Mouse (Mus musculus): ENCODE results near the gene Rnf8. TPM values are rescaled to one million over a fixed set of nuclear protein-coding genes. Genes with fewer than 3 reads are reported as not detected.

Gene Rnf8
- polyA plus RNA-seq, 1 experiment from 2014 or later, result 22.3 TPM

DNA sequence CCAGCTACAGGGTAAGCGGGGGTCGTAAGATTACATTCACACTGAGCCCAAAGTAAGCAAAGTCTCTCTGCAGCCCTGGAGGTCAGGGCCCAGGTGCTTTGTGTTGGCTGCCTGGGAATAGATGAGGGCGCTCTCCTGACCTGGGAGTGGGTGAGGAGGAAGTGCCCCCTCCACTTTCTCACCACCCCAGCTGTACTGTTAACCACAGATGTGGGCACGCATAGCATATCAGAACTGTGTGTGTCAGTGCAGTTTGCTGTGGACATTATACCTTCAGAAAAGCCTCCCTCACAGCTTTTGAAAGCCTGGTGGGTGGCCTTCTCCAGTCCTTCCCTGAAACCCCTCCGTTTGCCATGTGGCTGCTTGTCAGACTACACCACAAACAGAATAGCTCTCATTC is 30.3 kb upstream of the Rnf8 start:
- Histone ChIP-seq H3K4me1 (ENCODE audit: insufficient read depth) (no peaks in the 10 kb centered on the region), H3K9me3 (ENCODE audit: low read length) (no peaks in the 10 kb centered on the region), H3K4me2 (ENCODE audit: low read depth, low read length) (no peak overlapping the region), H3K4me3 (ENCODE audit: low read depth, low read length) (no peak overlapping the region), H3K27ac (ENCODE audit: low read depth) (no peak overlapping the region), H3K36me3 (replicated peaks; ENCODE audit: insufficient read depth, low read length) (peaks cover 7% of the 10 kb centered on the region), H3K27me3 (ENCODE audit: insufficient read depth, low read length) (no peaks in the 10 kb centered on the region), H3K9ac (replicated peaks) (no peak overlapping the region)
- DNase-seq, result no peak
- TF ChIP-seq CTCF (IDR thresholded peaks at IDR 0.05; ENCODE audit: low read depth), result no peak
- TF ChIP-seq EP300 (IDR thresholded peaks at IDR 0.05; ENCODE audit: low read depth), result no peak
- ATAC-seq, result no peak
- 40% methylated on average over 5 of the region's 5 CpGs for WGBS (ENCODE audit: insufficient replicate concordance)

DNA sequence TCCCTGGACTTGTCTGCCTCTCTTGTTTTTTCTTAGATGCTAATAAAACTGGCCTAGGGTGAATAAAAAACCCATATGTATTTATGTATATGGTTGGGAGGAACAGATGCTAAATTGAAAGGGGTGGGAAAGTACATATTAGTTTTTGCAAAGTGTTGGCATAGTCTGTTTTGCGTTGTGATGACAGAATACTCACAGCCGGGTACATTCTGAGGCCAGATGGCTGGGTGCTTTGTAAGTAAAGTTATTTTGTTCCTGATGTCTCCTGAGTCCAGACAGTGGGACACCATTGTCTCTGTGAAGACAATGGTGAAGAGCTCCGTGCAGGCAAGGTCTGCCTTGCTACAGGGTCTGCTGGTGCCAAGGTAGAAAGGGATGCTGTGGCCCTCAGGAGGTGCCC is 29.9 kb upstream of the Rnf8 start:
- H3K4me3 ChIP-seq (ENCODE audit: low read depth, low read length), result no peak overlapping the region
- H3K9me3 ChIP-seq (ENCODE audit: low read length), result no peaks in the 10 kb centered on the region
- WGBS (ENCODE audit: insufficient replicate concordance), result 77% methylated on average over 3 of the region's 3 CpGs
- H3K27me3 ChIP-seq (ENCODE audit: insufficient read depth, low read length), result no peaks in the 10 kb centered on the region
- DNase-seq (no peak), ATAC-seq (no peak)
- TF ChIP-seq CTCF (IDR thresholded peaks at IDR 0.05; ENCODE audit: low read depth) (no peak), EP300 (IDR thresholded peaks at IDR 0.05; ENCODE audit: low read depth) (no peak)
- no peaks in the 10 kb centered on the region for H3K4me1 ChIP-seq (ENCODE audit: insufficient read depth)
- no peak overlapping the region for H3K4me2 ChIP-seq (ENCODE audit: low read depth, low read length)
- H3K36me3 ChIP-seq (replicated peaks; ENCODE audit: insufficient read depth, low read length), result peaks cover 4% of the 10 kb centered on the region
- no peak overlapping the region for H3K9ac ChIP-seq (replicated peaks)
- no peak overlapping the region for H3K27ac ChIP-seq (ENCODE audit: low read depth)

DNA sequence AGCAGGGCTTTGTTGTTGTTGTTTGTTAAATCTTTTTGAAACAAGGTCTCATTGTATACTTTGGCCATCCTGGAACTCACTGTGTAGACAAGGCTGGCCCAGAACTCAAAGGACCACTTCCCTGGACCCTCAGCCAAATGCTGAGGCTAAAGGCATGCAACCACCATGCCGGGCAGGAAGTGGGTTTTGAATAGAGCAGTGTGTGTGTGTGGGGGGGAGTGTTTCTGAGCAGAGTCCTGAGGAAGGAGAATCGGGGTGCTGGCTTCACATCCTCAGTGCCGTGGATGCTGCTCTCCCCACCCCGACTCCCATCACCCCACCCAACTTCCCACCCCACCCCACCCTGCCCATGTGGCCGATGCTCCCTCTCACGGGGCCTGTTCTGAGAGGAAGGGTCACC is 29.1 kb upstream of the Rnf8 start:
- Histone ChIP-seq H3K9me3 (ENCODE audit: low read length) (no peaks in the 10 kb centered on the region), H3K27ac (ENCODE audit: low read depth) (no peak overlapping the region), H3K9ac (replicated peaks) (no peak overlapping the region), H3K27me3 (ENCODE audit: insufficient read depth, low read length) (no peaks in the 10 kb centered on the region), H3K4me1 (ENCODE audit: insufficient read depth) (no peaks in the 10 kb centered on the region), H3K4me2 (ENCODE audit: low read depth, low read length) (no peak overlapping the region), H3K36me3 (replicated peaks; ENCODE audit: insufficient read depth, low read length) (peaks cover 3% of the 10 kb centered on the region), H3K4me3 (ENCODE audit: low read depth, low read length) (no peak overlapping the region)
- DNase-seq (no peak), ATAC-seq (no peak)
- 71% methylated on average over 6 of the region's 6 CpGs for WGBS (ENCODE audit: insufficient replicate concordance)
- TF ChIP-seq CTCF (IDR thresholded peaks at IDR 0.05; ENCODE audit: low read depth) (no peak), EP300 (IDR thresholded peaks at IDR 0.05; ENCODE audit: low read depth) (no peak)

DNA sequence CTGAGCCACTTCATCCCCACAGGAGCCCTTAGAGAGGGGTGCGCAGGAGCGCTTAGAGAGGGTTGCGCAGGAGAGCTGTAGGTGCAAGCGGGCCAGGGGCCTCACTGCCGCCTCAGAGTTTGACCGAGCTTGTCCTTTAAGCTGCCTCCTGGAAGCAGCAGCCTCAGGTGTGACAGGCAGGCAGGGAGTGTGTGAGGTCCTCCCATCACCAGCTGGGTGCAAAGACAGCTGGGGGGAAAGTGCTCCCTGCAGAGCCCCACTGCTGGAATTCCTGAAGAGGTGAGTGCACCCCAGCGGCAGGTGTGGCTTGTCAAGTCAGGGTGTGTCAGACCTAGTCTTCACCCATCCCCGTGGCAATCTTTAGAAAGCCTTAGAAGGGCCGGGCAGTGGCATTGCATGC is 27.7 kb upstream of the Rnf8 start:
- 88% methylated on average over 9 of the region's 9 CpGs for WGBS (ENCODE audit: insufficient replicate concordance)
- no peak for DNase-seq
- no peaks in the 10 kb centered on the region for H3K4me1 ChIP-seq (ENCODE audit: insufficient read depth)
- TF ChIP-seq CTCF (IDR thresholded peaks at IDR 0.05; ENCODE audit: low read depth), result no peak
- no peak for TF ChIP-seq EP300 (IDR thresholded peaks at IDR 0.05; ENCODE audit: low read depth)
- H3K36me3 ChIP-seq (replicated peaks; ENCODE audit: insufficient read depth, low read length), result peaks cover 3% of the 10 kb centered on the region
- no peak for ATAC-seq
- no peak overlapping the region for H3K9ac ChIP-seq (replicated peaks)
- H3K9me3 ChIP-seq (ENCODE audit: low read length), result no peaks in the 10 kb centered on the region
- H3K4me2 ChIP-seq (ENCODE audit: low read depth, low read length), result no peak overlapping the region
- H3K27ac ChIP-seq (ENCODE audit: low read depth), result no peak overlapping the region
- no peaks in the 10 kb centered on the region for H3K27me3 ChIP-seq (ENCODE audit: insufficient read depth, low read length)
- H3K4me3 ChIP-seq (ENCODE audit: low read depth, low read length), result no peak overlapping the region

DNA sequence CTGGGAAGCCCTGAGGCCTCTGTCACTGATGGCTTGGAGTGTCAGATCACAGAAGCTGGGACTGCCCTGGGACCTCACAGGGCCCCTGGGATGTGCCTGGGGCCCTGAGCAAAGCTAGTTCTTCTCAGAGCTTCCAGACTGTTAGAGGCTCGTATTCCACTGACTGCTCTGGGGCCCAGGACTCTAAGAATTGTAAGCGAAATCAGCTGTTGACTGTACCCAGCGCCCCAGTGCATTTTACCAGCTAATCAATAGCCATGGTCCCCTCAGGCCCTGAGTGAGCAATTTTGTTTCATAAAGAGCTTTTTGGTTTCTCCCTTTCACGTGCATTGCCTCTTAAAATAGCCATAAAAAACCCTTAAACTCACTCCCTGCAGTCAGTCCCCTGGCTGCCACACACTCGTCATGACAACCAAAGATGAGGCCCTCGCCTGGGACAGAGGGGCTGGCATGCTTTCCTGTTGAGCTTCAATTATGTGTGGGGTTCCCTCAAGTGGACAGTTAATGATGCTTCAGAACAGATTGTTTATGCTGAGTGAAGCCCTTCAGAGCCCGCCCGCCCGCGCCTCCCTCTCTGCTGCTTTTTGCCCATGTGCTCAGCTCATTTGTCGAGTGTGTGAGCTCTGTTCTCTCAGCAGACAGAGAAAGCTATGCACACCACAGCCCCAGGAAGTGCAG is 25.2 kb upstream of the Rnf8 start:
- Histone ChIP-seq H3K4me3 (ENCODE audit: low read depth, low read length) (no peak overlapping the region), H3K4me1 (ENCODE audit: insufficient read depth) (no peaks in the 10 kb centered on the region), H3K9me3 (ENCODE audit: low read length) (no peaks in the 10 kb centered on the region), H3K27me3 (ENCODE audit: insufficient read depth, low read length) (no peaks in the 10 kb centered on the region), H3K27ac (ENCODE audit: low read depth) (no peak overlapping the region), H3K9ac (replicated peaks) (no peak overlapping the region), H3K4me2 (ENCODE audit: low read depth, low read length) (no peak overlapping the region), H3K36me3 (replicated peaks; ENCODE audit: insufficient read depth, low read length) (no peaks in the 10 kb centered on the region; the same call in none of the 2 replicates)
- TF ChIP-seq EP300 (IDR thresholded peaks at IDR 0.05; ENCODE audit: low read depth) (no peak), CTCF (IDR thresholded peaks at IDR 0.05; ENCODE audit: low read depth) (no peak)
- WGBS (ENCODE audit: insufficient replicate concordance), result 77% methylated on average over 11 of the region's 11 CpGs
- ATAC-seq (no peak), DNase-seq (no peak)

DNA sequence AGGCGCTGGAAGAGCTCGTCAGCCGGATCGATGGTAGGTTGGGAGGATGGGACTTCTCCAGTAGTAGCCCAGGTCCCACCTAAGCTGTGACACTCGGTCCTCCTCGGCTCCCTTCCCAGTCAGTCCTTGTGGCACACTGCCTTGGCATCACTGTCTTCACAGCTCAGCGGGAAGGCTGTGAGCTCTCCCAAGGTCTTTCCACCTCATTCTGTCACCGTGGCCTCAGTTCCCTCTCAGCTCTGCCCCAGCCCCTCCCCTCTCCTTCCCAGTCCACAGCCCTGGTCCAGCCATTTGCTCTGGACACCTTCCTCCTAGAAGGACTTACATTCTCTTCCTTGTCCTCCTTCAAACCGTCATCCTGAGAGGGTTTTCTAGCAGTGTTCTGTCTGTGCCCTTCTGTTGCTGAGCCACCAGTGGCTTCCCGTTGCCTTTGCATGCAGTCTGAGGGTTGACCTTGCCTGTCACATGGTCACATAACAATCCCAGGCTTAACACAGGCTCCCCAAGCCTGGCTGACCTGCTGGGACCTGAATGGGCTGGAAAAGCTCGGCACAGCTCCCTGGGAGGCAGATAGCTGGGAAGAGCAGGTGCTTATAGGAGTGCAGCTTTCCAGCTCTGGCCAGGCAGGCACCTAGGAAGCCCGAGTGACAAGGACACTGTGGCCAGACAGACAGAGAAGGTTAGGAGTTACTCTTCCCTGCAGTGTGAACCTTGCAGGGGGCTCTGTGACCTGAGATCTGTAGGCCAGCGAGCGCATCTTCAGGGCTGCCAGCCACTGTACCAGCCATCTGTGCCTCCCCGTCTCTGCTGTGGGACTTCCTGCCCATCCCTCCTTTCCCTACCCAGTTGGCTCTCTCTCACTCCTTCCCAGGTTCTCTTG is 18.5 kb upstream of the Rnf8 start:
- Histone ChIP-seq H3K9ac (replicated peaks) (no peak overlapping the region), H3K9me3 (ENCODE audit: low read length) (no peaks in the 10 kb centered on the region), H3K36me3 (replicated peaks; ENCODE audit: insufficient read depth, low read length) (peaks cover 8% of the 10 kb centered on the region), H3K4me1 (ENCODE audit: insufficient read depth) (no peaks in the 10 kb centered on the region), H3K4me3 (ENCODE audit: low read depth, low read length) (no peak overlapping the region), H3K27me3 (ENCODE audit: insufficient read depth, low read length) (no peaks in the 10 kb centered on the region), H3K4me2 (ENCODE audit: low read depth, low read length) (no peak overlapping the region), H3K27ac (ENCODE audit: low read depth) (no peak overlapping the region)
- 87% methylated on average over 15 of the region's 15 CpGs for WGBS (ENCODE audit: insufficient replicate concordance)
- ATAC-seq (no peak), DNase-seq (no peak)
- TF ChIP-seq CTCF (IDR thresholded peaks at IDR 0.05; ENCODE audit: low read depth) (no peak), EP300 (IDR thresholded peaks at IDR 0.05; ENCODE audit: low read depth) (no peak)
